Mouse (Mus musculus) CH12.LX (cell line): Measurements from ENCODE around the gene Gm11037.

Experiments used
- CHD1 ChIP-seq: IDR thresholded peaks from 2 replicates; pipeline ENCODE4 v1.6.1; 2012; ENCODE audit warnings: low read depth, low read length, improper control_type of control experiment, inconsistent platforms
- CTCF ChIP-seq, 2 experiments: IDR thresholded peaks in 1 of 2; conservative IDR thresholded peaks in 1 of 2; 2 replicates each; pipeline ENCODE4 v1.5.1; 2011 to 2012; ENCODE audit warnings: low read depth in 2 of 2, low read length in 2 of 2, improper control_type of control experiment in 1 of 2, inconsistent platforms in 1 of 2, mild to moderate bottlenecking in 1 of 2, moderate library complexity in 1 of 2
- EP300 ChIP-seq: IDR thresholded peaks from 2 replicates; pipeline ENCODE4 v1.6.1; 2011; ENCODE audit warnings: low read length, improper control_type of control experiment
- POLR2A ChIP-seq: IDR thresholded peaks from 2 replicates; pipeline ENCODE4 v1.6.1; 2011; ENCODE audit warnings: low read depth, mild to moderate bottlenecking, improper control_type of control experiment, low read length
- POLR2AphosphoS2 ChIP-seq: IDR thresholded peaks from 2 replicates; pipeline ENCODE4 v1.6.1; 2011; ENCODE audit warnings: low read depth, low read length, improper control_type of control experiment
- TCF12 ChIP-seq: IDR thresholded peaks from 2 replicates; pipeline ENCODE4 v1.6.1; 2014; ENCODE audit warnings: low read depth, mild to moderate bottlenecking, inconsistent platforms, low read length, improper control_type of control experiment

- peak; percentile 4; the same call in 1 of the 2 replicates for TF ChIP-seq TCF12
- TF ChIP-seq CTCF (conservative IDR thresholded peaks at IDR 0.05 in 1 of 2, IDR thresholded peaks at IDR 0.05 in 1 of 2; ENCODE audit: low read depth in 2 of 2, low read length in 2 of 2): peak; percentile 27 to 66; a peak in 2 of 4 replicates
- TF ChIP-seq EP300: no peak
- TF ChIP-seq POLR2AphosphoS2: no peak
- peak; percentile 45; the same call in 1 of the 2 replicates for TF ChIP-seq POLR2A
- TF ChIP-seq CHD1: no peak
Observed at GRCm38 (mm10) chr2:131179990-131180587, 46.8 kb downstream of the Gm11037 start, which contains the start of gene Cenpb.
